Mouse (Mus musculus): ENCODE measurements around the gene Slc17a4. TPM values are rescaled to one million over a fixed set of nuclear protein-coding genes. Genes with fewer than 3 reads are reported as not detected.

Gene Slc17a4
- total RNA-seq (2021) = not detected

GRCm38 (mm10) chr13:23914376-23915167 lies at the start of gene Slc17a4:
Gene Slc17a4, minus strand, starts transcription at chr13:23915009.
- no peak for DNase-seq
- intact Hi-C loops (cut with DNase I) = no loop called here

DNA sequence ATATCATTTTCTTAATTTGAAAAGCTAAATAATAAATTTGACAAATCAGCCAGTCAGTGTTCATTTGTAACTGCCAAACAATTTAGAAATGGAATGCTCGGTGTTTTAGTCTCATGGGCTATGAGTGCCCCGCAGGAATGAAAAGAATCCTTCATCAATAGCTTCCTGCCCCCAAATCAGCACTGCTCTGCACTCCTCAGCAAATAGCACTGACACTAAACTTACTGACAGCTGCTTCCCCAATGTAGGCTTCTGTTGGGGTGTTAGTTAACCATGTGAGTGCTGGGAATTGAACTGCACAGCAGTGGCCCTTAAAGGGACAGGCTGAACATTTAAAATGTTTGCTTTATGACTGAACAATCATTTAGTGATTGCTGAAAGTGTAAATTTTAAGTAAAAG lies 45.0 kb upstream of the Slc17a4 start:
- DNase-seq = no peak
- intact Hi-C loops (cut with DNase I) = no loop called here

DNA sequence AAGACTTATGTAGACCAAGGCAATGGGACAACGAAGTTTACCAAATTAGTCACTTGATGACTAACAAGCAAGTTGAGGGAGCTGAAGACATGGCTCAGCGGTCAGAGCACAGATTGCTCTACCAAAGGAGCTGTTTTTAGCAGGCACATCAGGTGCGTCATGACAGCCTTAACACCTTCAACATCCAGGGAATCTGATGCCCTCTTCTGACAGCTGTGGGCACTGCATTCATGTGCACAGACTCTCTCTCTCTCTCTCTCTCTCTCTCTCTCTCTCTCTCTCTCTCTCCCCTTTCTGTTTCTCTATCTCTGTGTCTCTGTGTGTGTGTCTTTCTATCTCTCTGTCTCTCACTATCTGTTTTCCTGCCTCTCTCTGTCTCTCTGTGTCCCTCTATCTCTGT lies 36.1 kb upstream of the Slc17a4 start:
- DNase-seq = peak; percentile 7
- intact Hi-C loops (cut with DNase I) = no loop called here

DNA sequence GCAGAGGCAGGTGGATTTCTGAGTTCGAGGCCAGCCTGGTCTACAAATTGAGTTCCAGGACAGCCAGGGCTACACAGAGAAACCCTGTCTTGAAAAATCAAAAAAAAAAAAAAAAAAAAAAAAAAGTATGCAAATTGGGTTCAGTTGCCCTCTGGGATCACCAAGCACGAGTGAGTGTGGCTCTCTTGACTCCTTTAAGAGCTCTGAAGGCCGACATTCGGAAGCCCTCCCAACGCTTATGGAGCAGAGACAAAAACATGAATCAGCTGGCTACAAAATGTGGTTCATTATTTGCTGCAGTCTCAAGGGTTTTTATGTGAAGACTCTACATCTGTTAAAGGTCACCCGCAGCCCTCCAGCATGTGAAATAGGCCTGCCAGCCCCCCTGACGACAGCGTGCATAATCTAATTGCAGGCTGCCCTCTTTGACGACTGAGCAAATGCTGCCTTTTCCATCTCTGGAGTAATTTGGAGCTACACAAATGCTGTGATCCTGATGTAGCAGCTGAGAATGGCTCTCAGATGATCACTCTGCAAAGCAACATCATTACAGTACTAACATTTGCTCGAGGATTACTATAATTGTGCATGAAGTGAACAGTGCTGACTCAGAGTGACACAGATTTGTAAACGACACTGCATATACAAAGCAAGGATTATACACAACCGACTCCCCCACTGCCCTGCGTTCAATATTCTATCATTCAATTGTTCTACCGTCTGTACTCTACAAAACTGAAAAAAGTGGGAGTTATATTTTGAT lies 34.9 kb upstream of the Slc17a4 start:
- intact Hi-C loops (cut with DNase I) = no loop called here
- DNase-seq = peak; percentile 37

- no peak for DNase-seq
- intact Hi-C loops (cut with DNase I) = no loop called here
Measured at GRCm38 (mm10) chr13:23946254-23946653, 31.4 kb upstream of the Slc17a4 start.

DNA sequence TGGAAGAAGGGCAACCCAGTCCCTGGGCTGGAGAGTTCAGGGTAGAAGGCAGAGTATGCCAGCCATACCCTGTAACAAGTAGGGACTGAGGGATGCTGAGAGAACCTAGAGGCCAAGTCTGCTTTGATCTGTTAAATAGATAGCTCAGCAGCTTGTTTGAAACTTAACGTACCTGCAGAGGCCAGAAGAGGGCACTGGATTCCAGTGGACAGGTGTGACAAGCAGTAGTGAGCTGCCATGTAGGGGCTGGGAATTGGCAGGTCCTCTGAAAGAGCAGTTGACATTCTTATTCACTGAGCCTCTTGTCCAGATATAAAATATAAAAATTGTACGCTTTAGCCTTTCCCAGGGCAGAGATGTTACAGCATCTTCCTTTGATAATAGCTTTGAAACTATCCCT lies 28.1 kb upstream of the Slc17a4 start:
- no peak for DNase-seq
- intact Hi-C loops (cut with DNase I) = no loop called here

GRCm38 (mm10) chr13:23940291-23940690 lies 25.5 kb upstream of the Slc17a4 start:
- intact Hi-C loops (cut with DNase I) = no loop called here
- DNase-seq = no peak

DNA sequence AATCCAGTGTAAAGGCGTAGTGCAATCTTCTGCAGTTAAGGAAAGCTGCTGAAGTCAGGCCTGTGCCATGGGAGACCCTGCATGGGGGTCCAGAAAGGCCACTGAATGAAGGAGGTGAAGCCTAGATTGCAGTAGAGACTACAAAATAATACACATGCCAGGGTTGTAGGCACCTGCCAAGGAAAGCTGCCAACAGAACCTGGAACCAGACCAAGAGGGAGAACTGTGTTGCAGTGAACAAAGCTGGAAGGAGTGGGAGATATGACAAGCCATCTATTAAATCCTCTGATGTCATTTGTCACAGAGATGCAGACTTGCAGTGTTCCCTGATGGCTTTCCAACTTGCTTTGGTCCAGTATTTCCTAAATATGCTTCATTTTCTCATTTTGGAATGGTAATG lies 23.9 kb upstream of the Slc17a4 start:
- intact Hi-C loops (cut with DNase I) = no loop called here
- peak; percentile 76 for DNase-seq

DNA sequence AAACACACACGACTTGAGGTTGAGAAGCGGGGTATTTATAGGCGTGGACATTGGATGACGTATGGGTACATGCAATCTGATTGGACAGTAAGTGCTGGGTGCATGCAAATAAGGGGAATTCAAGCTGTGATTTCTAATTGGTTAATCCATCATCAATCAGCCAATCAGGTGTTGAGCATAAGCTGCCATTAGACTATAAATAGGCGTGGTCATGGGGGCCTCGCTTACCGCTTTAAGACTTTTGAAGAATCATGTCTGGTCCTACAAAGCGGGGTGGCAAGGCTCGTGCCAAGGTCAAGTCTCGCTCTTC lies 19.4 kb upstream of the Slc17a4 start, which contains the start of gene Hist1h2aa:
Gene Hist1h2aa, plus strand, starts transcription at position 252 of the 310 bp plus-strand sequence.
- intact Hi-C loops (cut with DNase I) = no loop called here
- no peak for DNase-seq

DNA sequence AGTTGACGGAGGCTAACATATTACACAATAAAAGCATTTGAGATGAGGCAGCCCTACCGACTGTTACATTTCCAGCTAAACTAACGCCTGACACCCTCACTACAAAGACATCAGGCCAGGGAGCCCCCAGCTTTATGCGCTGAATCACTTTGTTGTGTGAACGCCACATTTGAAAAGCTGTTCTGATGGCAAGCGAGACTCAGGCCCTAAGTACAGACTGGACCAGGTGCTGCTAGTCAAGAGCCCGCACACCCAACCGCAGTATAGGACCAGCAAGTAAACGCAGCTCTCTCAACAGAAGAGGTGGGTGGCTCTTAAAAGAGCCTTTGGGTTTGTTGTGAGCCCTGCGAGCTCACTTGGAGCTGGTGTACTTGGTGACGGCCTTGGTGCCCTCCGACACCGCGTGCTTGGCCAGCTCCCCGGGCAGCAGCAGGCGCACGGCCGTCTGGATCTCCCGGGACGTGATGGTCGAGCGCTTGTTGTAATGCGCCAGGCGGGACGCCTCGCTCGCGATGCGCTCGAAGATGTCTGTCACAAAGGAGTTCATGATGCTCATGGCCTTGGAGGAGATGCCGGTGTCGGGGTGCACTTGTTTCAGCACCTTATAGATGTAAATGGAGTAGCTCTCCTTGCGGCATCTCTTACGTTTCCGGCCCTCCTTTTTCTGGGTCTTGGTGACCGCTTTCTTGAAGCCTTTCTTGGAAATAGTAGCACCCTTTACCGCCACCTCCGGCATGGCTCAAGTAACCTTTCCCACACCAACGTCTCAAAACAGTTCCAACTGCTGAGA lies 18.8 kb upstream of the Slc17a4 start, which contains the start of gene Hist1h2ba:
Gene Hist1h2ba, minus strand, starts transcription at position 736 of the 790 bp plus-strand sequence.
- DNase-seq = no peak
- intact Hi-C loops (cut with DNase I) = no loop called here

GRCm38 (mm10) chr13:23930904-23931303 lies 16.1 kb upstream of the Slc17a4 start:
- intact Hi-C loops (cut with DNase I) = no loop called here
- DNase-seq = no peak

- intact Hi-C loops (cut with DNase I) = no loop called here
- no peak for DNase-seq
Measured at GRCm38 (mm10) chr13:23930461-23930860, 15.7 kb upstream of the Slc17a4 start.

- intact Hi-C loops (cut with DNase I) = no loop called here
- no peak for DNase-seq
Measured at GRCm38 (mm10) chr13:23928637-23929036, 13.8 kb upstream of the Slc17a4 start.

- DNase-seq = no peak
- intact Hi-C loops (cut with DNase I) = no loop called here
Measured at GRCm38 (mm10) chr13:23925792-23926191, 11.0 kb upstream of the Slc17a4 start.

GRCm38 (mm10) chr13:23917674-23918073 lies 2.9 kb upstream of the Slc17a4 start:
- intact Hi-C loops (cut with DNase I) = no loop called here
- no peak for DNase-seq

- DNase-seq = no peak
- intact Hi-C loops (cut with DNase I) = no loop called here
Measured at GRCm38 (mm10) chr13:23916132-23916531, 1.3 kb upstream of the Slc17a4 start.

DNA sequence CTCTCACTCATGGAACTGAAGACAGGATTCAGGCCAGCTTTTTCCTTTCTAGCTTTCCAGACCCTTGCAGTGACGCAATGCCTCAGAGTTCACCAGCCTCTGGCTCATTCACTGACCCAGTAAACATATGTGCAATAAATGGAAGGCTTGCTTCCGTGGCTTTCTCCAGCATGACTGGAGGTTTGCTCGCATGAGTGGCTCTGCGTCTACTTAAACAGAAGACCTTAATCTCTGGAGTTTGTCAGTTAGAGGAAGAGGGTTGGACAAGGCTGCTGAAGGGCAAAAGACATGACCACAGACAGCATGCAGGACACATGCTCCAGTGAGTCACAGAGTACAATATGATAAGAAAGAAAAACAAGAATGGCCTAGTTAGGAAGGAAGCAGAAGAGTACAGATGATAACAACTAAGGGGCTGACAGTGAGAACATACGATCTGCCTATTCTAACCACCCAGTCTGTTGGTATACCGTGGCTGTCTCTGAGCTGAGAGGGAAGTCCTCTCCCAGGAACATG lies 960 bp downstream of the Slc17a4 start:
- DNase-seq = no peak
- intact Hi-C loops (cut with DNase I) = no loop called here

DNA sequence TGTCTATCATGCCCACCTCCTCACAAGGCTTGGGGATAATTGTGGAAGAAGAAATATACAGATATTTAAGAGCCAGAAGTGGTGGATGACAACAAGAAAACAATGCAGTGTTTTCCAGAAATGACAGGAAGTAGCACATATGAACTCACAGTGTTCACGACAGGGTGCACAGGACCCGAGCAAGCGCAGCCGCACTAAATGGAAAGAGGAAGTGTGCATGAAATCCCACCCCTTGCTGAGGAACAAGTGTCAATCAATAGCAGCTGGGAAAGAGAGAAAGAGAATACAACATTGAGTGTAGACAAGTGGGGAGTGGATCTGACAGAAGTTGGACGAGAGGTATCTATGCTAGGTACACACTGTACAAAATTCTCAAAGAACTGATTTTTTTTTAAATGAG lies 3.5 kb downstream of the Slc17a4 start:
- intact Hi-C loops (cut with DNase I) = no loop called here
- no peak for DNase-seq

- no peak for DNase-seq
- intact Hi-C loops (cut with DNase I) = no loop called here
Measured at GRCm38 (mm10) chr13:23910121-23910520, 4.7 kb downstream of the Slc17a4 start.

DNA sequence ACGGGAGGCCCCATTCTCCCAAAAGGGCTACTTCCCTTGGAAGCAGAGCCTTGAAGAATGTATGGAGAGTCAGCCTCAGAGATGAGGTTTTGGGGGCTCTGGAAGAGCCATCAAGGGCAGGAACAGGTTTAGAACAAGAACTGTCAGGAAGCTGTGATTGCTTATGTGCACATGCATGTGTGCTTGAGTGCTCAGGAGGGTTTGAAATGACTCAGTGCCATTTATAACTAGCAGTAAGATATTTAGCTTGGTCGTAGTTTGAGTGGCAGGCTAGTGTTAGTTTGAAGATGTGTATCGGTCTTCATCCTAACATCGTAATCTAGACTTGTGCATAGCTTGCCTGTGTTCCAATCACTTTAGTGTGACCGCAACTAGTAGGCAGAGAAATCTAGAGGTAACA lies 7.9 kb downstream of the Slc17a4 start:
- intact Hi-C loops (cut with DNase I) = no loop called here
- no peak for DNase-seq

DNA sequence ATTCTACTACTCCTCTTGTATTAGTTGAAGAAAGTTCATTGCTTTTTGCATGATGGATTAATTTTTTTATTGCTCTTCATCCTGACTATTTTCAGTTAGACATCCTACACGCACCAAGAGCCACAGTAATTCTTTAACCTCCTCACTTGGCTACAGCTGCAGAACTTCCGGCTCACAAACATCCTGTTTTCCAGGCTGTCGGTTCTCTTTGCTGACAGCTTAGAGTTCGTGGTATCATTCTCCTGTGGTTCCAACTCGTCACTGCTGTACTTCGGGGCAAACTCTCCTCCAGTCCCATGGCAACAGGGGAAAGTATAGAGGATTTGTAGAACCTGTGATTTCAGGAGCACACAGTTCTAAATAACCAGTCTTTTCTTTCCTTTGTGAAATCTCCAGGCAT lies 16.6 kb downstream of the Slc17a4 start:
- intact Hi-C loops (cut with DNase I) = no loop called here
- no peak for DNase-seq
